Comparison of ENCODE assay signal across 8 mouse cellular contexts in genomic region chr4:143118843-143119242, GRCm38 (mm10).
DNase-seq lines count a peak whose midpoint lies in the region; TF ChIP-seq lines count a peak whose summit lies in the region.

No protein-coding gene starts in this region.

- no peaks in the 10 kb centered on the region for H3K9me3 ChIP-seq in heart, embryonic 10.5 days
- no peaks in the 10 kb centered on the region for H3K9me3 ChIP-seq in midbrain, embryonic 10.5 days (replicated peaks)

- 60% methylated on average over 4 of the region's 4 CpGs for WGBS in heart, embryonic 10.5 days
- 67% methylated on average over 4 of the region's 4 CpGs for WGBS in midbrain, embryonic 10.5 days

- TF ChIP-seq CTCF in gastrocnemius, adult 2 months (IDR thresholded peaks at IDR 0.05) = no peak

- peaks cover 51% of the 10 kb centered on the region for H3K27me3 ChIP-seq in heart, embryonic 10.5 days (ENCODE audit: insufficient read depth, poor library complexity, severe bottlenecking)
- H3K27me3 ChIP-seq in midbrain, embryonic 10.5 days (ENCODE audit: low read depth, poor library complexity, severe bottlenecking) = no peaks in the 10 kb centered on the region

- no peak overlapping the region for H3K4me3 ChIP-seq in heart, embryonic 10.5 days
- peak overlapping the region; percentile 24; the same call in 1 of the 2 replicates for H3K4me3 ChIP-seq in gastrocnemius, adult 2 months
- no peak overlapping the region for H3K4me3 ChIP-seq in midbrain, embryonic 10.5 days

- peaks cover 2% of the 10 kb centered on the region; the same call in 1 of the 2 replicates for H3K36me3 ChIP-seq in heart, embryonic 10.5 days
- peaks cover 3% of the 10 kb centered on the region; the same call in 1 of the 2 replicates for H3K36me3 ChIP-seq in midbrain, embryonic 10.5 days

- peaks cover 34% of the 10 kb centered on the region for H3K4me1 ChIP-seq in heart, embryonic 10.5 days
- H3K4me1 ChIP-seq in midbrain, embryonic 10.5 days = peaks cover 38% of the 10 kb centered on the region

- intact Hi-C loops in gastrocnemius, adult 2 months (cut with DNase I) = loop anchor here (2.0 kb wide), 1 partner anchor 42 kb away; no protein-coding TSS in a partner anchor

- peak; percentile 97 for DNase-seq in heart, adult 11 months
- DNase-seq in heart, embryonic 10.5 days (ENCODE audit: low spot score) = no peak
- peak; percentile 84 for DNase-seq in adrenal gland, adult 2 months
- DNase-seq in gastrocnemius, adult 2 months = peak; percentile 93
- peak; percentile 62 for DNase-seq in kidney, postnatal 10 days
- peak; percentile 81 for DNase-seq in skeletal muscle tissue, adult 2 months (ENCODE audit: low read depth, low spot score)
- DNase-seq in layer of hippocampus, postnatal 25 days (ENCODE audit: extremely low spot score in 1 of 2, low spot score in 1 of 2) = no peak
- DNase-seq in midbrain, embryonic 10.5 days (ENCODE audit: low spot score) = no peak

- H3K27ac ChIP-seq in heart, embryonic 10.5 days = no peak overlapping the region
- peak overlapping the region; percentile 53 for H3K27ac ChIP-seq in gastrocnemius, adult 2 months
- H3K27ac ChIP-seq in midbrain, embryonic 10.5 days (replicated peaks) = no peak overlapping the region

Comparison
In these comparisons a context has a peak if more than half of its experiments do, and no peak if none do; other contexts are left out.
1. DNase-seq: peak in heart, adult 11 months (single experiment), adrenal gland, adult 2 months (single experiment), gastrocnemius, adult 2 months (single experiment), kidney, postnatal 10 days (single experiment) and skeletal muscle tissue, adult 2 months (single experiment); none in heart, embryonic 10.5 days (single experiment), layer of hippocampus, postnatal 25 days (0 of 2) and midbrain, embryonic 10.5 days (single experiment).